Mouse (Mus musculus) stomach, embryonic 15.5 days (tissue): ENCODE results near the gene Kctd14. TPM values are rescaled to one million over a fixed set of nuclear protein-coding genes. Genes with fewer than 3 reads are reported as not detected.
A peak's percentile ranks its signal among the peaks of the same experiment; 100 is the strongest.

Source experiments
- ATAC-seq: fragments of 200-750 bp; cut with Nextera tagmentation; 2 replicates; pipeline ENCODE4 v1.8.0; 2017; ENCODE audit warnings: low read depth, moderate number of reproducible peaks, moderate TSS enrichment; ENCODE audit not compliant: insufficient read depth, low FRiP score
- H3K27ac ChIP-seq: fragments of 300-500 bp; sonication (generic); 2 replicates; pipeline ENCODE4 v1.5.1; 2015; ENCODE audit warnings: mild to moderate bottlenecking, inconsistent platforms
- H3K27me3 ChIP-seq: fragments of 300-500 bp; sonication (generic); replicated peaks from 2 replicates; pipeline ENCODE4 v1.6.1; 2015; ENCODE audit warnings: inconsistent platforms
- H3K36me3 ChIP-seq: fragments of 300-500 bp; sonication (generic); 2 replicates; pipeline ENCODE4 v1.6.1; 2015; ENCODE audit warnings: inconsistent platforms
- H3K4me1 ChIP-seq: fragments of 300-500 bp; sonication (generic); 2 replicates; pipeline ENCODE4 v1.6.1; 2015; ENCODE audit warnings: inconsistent platforms
- H3K4me2 ChIP-seq: fragments of 300-500 bp; sonication (generic); 2 replicates; pipeline ENCODE4 v1.6.1; 2015; ENCODE audit warnings: mild to moderate bottlenecking, inconsistent platforms
- H3K4me3 ChIP-seq: fragments of 300-500 bp; sonication (generic); replicated peaks from 2 replicates; pipeline ENCODE4 v1.5.1; 2015; ENCODE audit warnings: inconsistent platforms
- H3K9ac ChIP-seq: fragments of 300-500 bp; sonication (generic); 2 replicates; pipeline ENCODE4 v1.6.1; 2015; ENCODE audit warnings: inconsistent platforms
- H3K9me3 ChIP-seq: fragments of 300-500 bp; sonication (generic); 2 replicates; pipeline ENCODE4 v1.6.1; 2016; ENCODE audit warnings: inconsistent platforms
- WGBS: fragments of 180-500 bp; shearing (Covaris S2); methylation state at CpG from one replicate; pipeline ENCODE4 v1.1.7; 2015; 5-methylcytosine and 5-hydroxymethylcytosine counted together
- polyA plus RNA-seq: library from polyadenylated mRNA; unstranded; fragments of >200 nt; fragmentation: Nextera tagmentation; extraction: Ambion mirVana; gene quantifications from 2 replicates; pipeline ENCODE4 v1.2.1, GENCODE M21; 2015

The Kctd14 gene
- polyA plus RNA-seq, 1 experiment from 2014 or later = 21.1 TPM

DNA sequence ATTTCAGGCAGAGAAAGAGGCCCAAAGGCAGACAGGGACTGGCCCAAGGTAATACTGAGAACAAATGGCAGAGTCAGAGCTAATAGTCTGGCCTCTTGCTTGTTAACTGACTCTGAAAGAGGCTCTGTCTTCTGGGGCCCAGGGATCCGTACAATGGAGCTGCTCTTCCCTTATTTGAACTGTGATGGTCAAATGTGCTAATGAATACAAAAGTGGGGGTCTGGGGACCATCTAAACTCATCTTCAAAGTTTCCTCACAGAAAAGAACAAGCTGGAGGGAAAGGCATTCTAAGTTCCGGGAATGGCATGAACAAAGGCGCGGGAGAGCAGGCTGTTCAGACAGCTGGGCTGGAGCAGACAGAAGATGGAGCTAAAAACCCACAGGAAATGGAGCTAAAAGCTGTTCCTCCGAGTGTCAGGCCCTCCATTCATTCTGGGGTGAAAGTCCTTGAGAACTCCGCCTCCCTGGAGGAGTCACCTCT is 4.0 kb upstream of the Kctd14 start:
- Histone ChIP-seq H3K4me1 (0 out of 2 replicates have a peak, but pooled peaks cover 13% of the 10 kb centered on the region), H3K9me3 (no peaks in the 10 kb centered on the region), H3K4me3 (no peak overlapping the region), H3K9ac (no peak overlapping the region), H3K36me3 (no peaks in the 10 kb centered on the region), H3K27ac (peak overlapping the region; percentile 78), H3K4me2 (no peak overlapping the region), H3K27me3 (no peaks in the 10 kb centered on the region)
- ATAC-seq = peak; percentile 9; the same call in 1 of the 2 replicates
- WGBS = 50% methylated on average over 6 of the region's 6 CpGs

DNA sequence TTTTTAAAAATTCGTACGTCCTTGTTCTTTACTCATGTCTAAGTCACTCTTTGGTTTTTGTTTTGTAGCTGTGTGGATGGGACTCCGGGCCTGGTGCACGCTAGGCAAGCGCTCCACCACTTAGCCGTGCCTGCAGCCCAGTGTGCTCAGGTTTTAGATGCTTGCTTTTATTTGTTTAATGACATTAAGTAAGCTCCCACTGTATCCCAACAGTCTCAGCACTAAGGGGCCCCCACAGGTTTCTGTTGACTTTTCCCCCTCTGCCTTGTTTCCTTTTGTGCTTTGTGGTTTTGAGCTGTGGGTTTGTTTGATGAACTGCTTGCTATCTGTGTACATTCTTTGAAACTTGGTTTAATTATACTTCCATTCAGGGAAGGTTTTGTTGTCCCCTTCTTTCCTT is 1.1 kb downstream of the Kctd14 start:
- H3K9ac ChIP-seq = no peak overlapping the region
- 59% methylated on average over 6 of the region's 6 CpGs for WGBS
- H3K4me3 ChIP-seq = no peak overlapping the region
- no peaks in the 10 kb centered on the region for H3K9me3 ChIP-seq
- H3K27ac ChIP-seq = peak overlapping the region; percentile 80
- no peaks in the 10 kb centered on the region for H3K27me3 ChIP-seq
- peak; percentile 24; the same call in 1 of the 2 replicates for ATAC-seq
- 0 out of 2 replicates have a peak, but pooled peaks cover 6% of the 10 kb centered on the region for H3K4me1 ChIP-seq
- no peaks in the 10 kb centered on the region for H3K36me3 ChIP-seq
- no peak overlapping the region for H3K4me2 ChIP-seq

DNA sequence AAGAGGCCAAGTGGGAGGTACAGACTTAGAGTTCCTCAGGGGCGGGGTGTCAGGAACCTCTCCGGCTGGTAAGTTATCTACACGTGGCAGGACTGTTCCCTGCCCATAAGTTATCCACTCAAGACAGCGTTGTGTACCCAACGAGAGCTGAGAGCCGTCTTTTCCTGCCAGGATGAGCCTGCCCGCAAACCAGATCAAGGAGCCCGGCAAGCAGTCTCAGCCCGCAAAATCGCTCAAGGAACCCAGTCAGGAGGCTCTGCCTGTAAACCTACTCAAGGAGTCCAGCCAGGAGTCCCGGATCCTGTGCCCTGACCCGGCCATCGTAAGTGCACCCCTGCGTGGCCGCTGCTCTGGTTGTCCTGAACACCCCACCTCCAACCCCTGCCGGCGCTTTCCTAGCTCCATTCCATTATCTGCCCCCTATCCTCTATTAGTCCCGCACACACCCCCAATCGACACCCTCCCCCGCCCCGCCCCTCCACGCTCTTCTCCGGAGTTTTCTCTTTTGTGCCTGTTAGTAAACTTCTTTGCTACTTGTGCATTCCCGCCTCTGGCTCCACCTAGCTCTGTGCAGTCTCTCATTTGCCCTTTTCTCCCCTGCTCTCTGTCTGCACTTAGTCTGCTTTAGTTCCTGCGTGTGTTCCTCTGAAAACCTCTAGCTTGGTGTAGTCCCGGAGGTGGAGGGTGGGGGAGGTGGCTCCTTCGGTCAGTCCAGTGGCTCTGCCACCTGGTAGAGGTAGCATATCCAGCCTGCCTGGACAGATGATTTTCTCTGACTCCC is 2.2 kb downstream of the Kctd14 start:
- peak overlapping the region; percentile 77 for H3K4me2 ChIP-seq
- peak overlapping the region; percentile 46 for H3K4me3 ChIP-seq
- WGBS = 1% methylated on average over 27 of the region's 27 CpGs
- H3K9ac ChIP-seq = peak overlapping the region; percentile 30; the same call in 1 of the 2 replicates
- no peaks in the 10 kb centered on the region for H3K9me3 ChIP-seq
- H3K4me1 ChIP-seq = 0 out of 2 replicates have a peak, but pooled peaks cover 3% of the 10 kb centered on the region
- no peaks in the 10 kb centered on the region for H3K27me3 ChIP-seq
- peak; percentile 93 for ATAC-seq
- peak overlapping the region; percentile 80 for H3K27ac ChIP-seq
- no peaks in the 10 kb centered on the region for H3K36me3 ChIP-seq

- Histone ChIP-seq H3K9ac (no peak overlapping the region), H3K27ac (no peak overlapping the region), H3K4me3 (no peak overlapping the region), H3K27me3 (no peaks in the 10 kb centered on the region), H3K36me3 (no peaks in the 10 kb centered on the region), H3K4me2 (no peak overlapping the region), H3K9me3 (no peaks in the 10 kb centered on the region), H3K4me1 (0 out of 2 replicates have a peak, but pooled peaks cover 3% of the 10 kb centered on the region)
- 88% methylated on average over 10 of the region's 10 CpGs for WGBS
- ATAC-seq = no peak
Measured at GRCm38 (mm10) chr7:97454795-97455194, 3.7 kb downstream of the Kctd14 start.

DNA sequence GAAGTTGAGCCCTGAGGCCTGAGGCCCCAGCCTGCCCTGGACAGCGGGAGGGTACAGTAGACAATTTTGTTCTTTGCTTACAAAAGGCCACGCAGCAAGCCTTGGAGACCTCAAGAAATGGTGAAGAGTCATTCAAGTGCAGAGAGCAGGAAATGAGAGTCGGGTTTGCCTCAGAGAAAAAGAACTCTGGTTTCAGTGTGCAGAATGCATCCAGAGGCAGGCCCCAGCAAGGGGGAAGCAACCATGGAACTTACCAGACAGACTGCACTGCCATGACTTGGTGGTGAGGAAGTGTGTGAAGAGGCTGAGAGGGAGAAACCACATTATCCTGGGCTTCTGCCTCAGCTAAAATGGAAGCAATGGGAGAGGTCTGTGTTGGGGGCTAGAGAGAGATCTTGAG is 4.5 kb downstream of the Kctd14 start:
- H3K4me3 ChIP-seq = no peak overlapping the region
- H3K4me1 ChIP-seq = 0 out of 2 replicates have a peak, but pooled peaks cover 3% of the 10 kb centered on the region
- no peaks in the 10 kb centered on the region for H3K36me3 ChIP-seq
- ATAC-seq = no peak
- H3K27me3 ChIP-seq = no peaks in the 10 kb centered on the region
- no peaks in the 10 kb centered on the region for H3K9me3 ChIP-seq
- peak overlapping the region; percentile 29; the same call in 1 of the 2 replicates for H3K4me2 ChIP-seq
- WGBS = 76% methylated on average over 3 of the region's 3 CpGs
- no peak overlapping the region for H3K9ac ChIP-seq
- no peak overlapping the region for H3K27ac ChIP-seq

DNA sequence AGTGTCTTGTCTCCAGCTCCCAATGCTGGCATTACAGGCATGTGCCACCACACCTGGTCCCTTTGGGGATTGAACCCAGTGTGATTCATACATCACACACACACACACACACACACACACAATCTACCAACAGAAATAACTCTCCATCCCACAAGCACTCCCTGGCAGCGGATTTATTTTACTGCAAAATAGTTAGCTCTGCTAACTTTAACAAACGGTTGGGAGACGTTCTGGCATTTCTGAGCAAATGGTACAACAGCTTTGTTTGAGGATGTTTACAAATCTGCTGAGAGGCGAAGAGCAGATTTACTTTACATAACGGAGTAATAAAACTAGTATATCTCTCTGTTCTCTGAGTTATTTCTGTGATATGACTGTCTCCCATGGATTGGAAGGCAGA is 21.9 kb downstream of the Kctd14 start:
- no peak overlapping the region for H3K4me3 ChIP-seq
- ATAC-seq = no peak
- no peaks in the 10 kb centered on the region for H3K36me3 ChIP-seq
- H3K27ac ChIP-seq = no peak overlapping the region
- H3K4me1 ChIP-seq = no peaks in the 10 kb centered on the region
- no peak overlapping the region for H3K4me2 ChIP-seq
- H3K27me3 ChIP-seq = no peaks in the 10 kb centered on the region
- WGBS = 44% methylated on average over 5 of the region's 5 CpGs
- no peaks in the 10 kb centered on the region for H3K9me3 ChIP-seq
- no peak overlapping the region for H3K9ac ChIP-seq

DNA sequence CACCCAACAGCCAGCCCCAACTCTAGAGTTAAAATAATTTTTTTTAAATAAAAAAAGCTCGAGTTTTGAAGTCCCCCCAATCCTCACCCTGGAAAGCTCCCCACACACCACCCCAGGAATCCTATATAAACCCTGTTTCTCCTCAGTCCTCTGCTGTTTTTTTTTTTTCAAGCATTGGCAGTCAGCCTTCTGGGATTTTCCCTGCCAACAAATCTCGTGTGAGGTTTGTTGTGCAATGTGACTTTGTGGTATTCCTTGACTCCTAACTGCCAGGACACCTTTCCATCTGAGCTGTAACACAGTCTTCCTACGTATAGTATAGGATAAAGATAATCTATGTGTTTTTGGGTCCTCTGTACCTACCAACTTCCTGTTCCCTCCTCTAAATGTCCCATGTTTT is 28.2 kb downstream of the Kctd14 start:
- ATAC-seq = no peak
- H3K4me3 ChIP-seq = no peak overlapping the region
- no peak overlapping the region for H3K4me2 ChIP-seq
- H3K27me3 ChIP-seq = no peaks in the 10 kb centered on the region
- WGBS = 51% methylated on average over 3 of the region's 3 CpGs
- H3K36me3 ChIP-seq = no peaks in the 10 kb centered on the region
- no peak overlapping the region for H3K9ac ChIP-seq
- H3K27ac ChIP-seq = no peak overlapping the region
- H3K9me3 ChIP-seq = no peaks in the 10 kb centered on the region
- H3K4me1 ChIP-seq = peaks cover 9% of the 10 kb centered on the region

GRCm38 (mm10) chr7:97480290-97480689 is 29.2 kb downstream of the Kctd14 start:
- Histone ChIP-seq H3K4me2 (peak overlapping the region; percentile 72), H3K9me3 (no peaks in the 10 kb centered on the region), H3K27me3 (no peaks in the 10 kb centered on the region), H3K4me3 (peak overlapping the region; percentile 62), H3K4me1 (peaks cover 9% of the 10 kb centered on the region), H3K9ac (no peak overlapping the region), H3K36me3 (peaks cover 5% of the 10 kb centered on the region; the same call in 1 of the 2 replicates), H3K27ac (no peak overlapping the region)
- ATAC-seq = no peak
- WGBS = 13% methylated on average over 3 of the region's 3 CpGs

GRCm38 (mm10) chr7:97480821-97481339 is 29.8 kb downstream of the Kctd14 start, which contains the start of gene Ints4:
TSS of gene Ints4 (plus strand) at chr7:97480956.
- H3K27ac ChIP-seq = peak within 1 kb of the TSS; percentile 77; the same call in 1 of the 2 replicates
- peaks cover 9% of the 10 kb centered on the region for H3K4me1 ChIP-seq
- H3K36me3 ChIP-seq = peaks cover 7% of the 10 kb centered on the region; the same call in 1 of the 2 replicates
- under 1% methylated on average over 24 of the region's 24 CpGs for WGBS
- H3K27me3 ChIP-seq = no peaks in the 10 kb centered on the region
- H3K4me3 ChIP-seq = peak within 1 kb of the TSS; percentile 62
- H3K4me2 ChIP-seq = peak within 1 kb of the TSS; percentile 72
- ATAC-seq = peak; percentile 99
- no peaks in the 10 kb centered on the region for H3K9me3 ChIP-seq
- peak within 1 kb of the TSS; percentile 62 for H3K9ac ChIP-seq

GRCm38 (mm10) chr7:97483378-97483777 is 32.3 kb downstream of the Kctd14 start:
- 78% methylated on average over 2 of the region's 2 CpGs for WGBS
- H3K4me2 ChIP-seq = no peak overlapping the region
- peaks cover 9% of the 10 kb centered on the region for H3K4me1 ChIP-seq
- no peak overlapping the region for H3K4me3 ChIP-seq
- H3K36me3 ChIP-seq = peaks cover 16% of the 10 kb centered on the region; the same call in 1 of the 2 replicates
- no peaks in the 10 kb centered on the region for H3K27me3 ChIP-seq
- no peak overlapping the region for H3K9ac ChIP-seq
- no peaks in the 10 kb centered on the region for H3K9me3 ChIP-seq
- H3K27ac ChIP-seq = no peak overlapping the region
- ATAC-seq = no peak

GRCm38 (mm10) chr7:97491157-97491556 is 40.0 kb downstream of the Kctd14 start:
- Histone ChIP-seq H3K4me1 (no peaks in the 10 kb centered on the region), H3K9ac (no peak overlapping the region), H3K27ac (no peak overlapping the region), H3K4me2 (no peak overlapping the region), H3K9me3 (no peaks in the 10 kb centered on the region), H3K27me3 (no peaks in the 10 kb centered on the region), H3K4me3 (no peak overlapping the region), H3K36me3 (peaks cover 34% of the 10 kb centered on the region)
- ATAC-seq = no peak
- WGBS = 66% methylated on average over 3 of the region's 3 CpGs

- WGBS = 80% methylated on average over 4 of the region's 4 CpGs
- no peaks in the 10 kb centered on the region for H3K4me1 ChIP-seq
- H3K4me2 ChIP-seq = no peak overlapping the region
- no peak overlapping the region for H3K9ac ChIP-seq
- H3K4me3 ChIP-seq = no peak overlapping the region
- no peaks in the 10 kb centered on the region for H3K27me3 ChIP-seq
- peaks cover 27% of the 10 kb centered on the region for H3K36me3 ChIP-seq
- no peaks in the 10 kb centered on the region for H3K9me3 ChIP-seq
- ATAC-seq = no peak
- H3K27ac ChIP-seq = no peak overlapping the region
Measured at GRCm38 (mm10) chr7:97492420-97492819, 41.3 kb downstream of the Kctd14 start.
